Mouse (Mus musculus) right cerebral cortex, adult 2 months (tissue): ENCODE results near the gene Bcl9.
A peak's percentile ranks its signal among the peaks of the same experiment; 100 is the strongest.

Experiments
- DNase-seq, 2 experiments: peaks; one replicate each; pipeline ENCODE4 v3.0.0; 2021 to 2022; ENCODE audit warnings: low spot score in 2 of 2

The Bcl9 gene

DNA sequence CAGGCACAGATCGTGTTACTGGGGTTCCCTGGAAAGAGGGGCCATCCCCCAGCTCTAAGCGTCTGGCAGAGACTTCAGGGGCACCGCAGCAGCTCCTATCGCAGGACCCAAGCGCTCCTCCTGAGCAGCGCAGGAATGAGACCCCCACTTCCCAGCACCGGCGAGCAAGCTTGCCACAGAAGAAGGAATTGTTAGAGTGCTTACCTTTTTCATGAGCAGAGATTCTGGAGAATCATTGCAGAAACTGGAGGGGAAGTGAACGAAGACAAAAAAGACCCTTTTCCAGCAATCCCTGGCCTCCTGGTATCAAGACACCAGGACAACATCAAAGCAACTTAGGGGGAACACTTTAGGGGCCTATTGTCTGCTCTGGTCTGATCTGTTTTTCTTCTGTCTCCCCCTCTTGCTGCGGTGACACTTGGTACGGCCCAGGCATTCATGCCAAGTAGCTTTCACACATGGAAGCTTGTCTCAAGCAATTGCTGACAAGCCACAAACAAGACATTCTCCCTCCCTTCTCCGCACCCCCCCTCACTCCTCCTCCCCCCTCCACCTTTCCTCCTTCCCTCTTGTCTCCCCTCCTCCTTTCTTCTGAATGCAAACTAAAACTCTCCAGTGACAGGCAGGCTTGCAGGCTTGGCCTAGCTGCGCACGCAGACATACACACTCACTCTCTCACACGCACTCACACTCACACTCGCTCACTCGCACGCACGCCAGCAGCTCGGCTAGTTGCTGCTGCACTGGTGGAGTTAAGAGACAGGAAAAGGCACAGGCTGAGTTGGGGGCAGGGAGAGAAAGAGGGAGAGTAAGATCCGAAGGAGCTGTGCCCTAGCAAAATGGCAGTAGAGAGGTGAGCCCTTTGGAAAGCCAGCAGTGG lies at the start of gene Bcl9:
Gene Bcl9 (minus strand): TSS at position 365 of the 880 bp plus-strand sequence.
- peak; percentile 89 to 92 for DNase-seq

DNA sequence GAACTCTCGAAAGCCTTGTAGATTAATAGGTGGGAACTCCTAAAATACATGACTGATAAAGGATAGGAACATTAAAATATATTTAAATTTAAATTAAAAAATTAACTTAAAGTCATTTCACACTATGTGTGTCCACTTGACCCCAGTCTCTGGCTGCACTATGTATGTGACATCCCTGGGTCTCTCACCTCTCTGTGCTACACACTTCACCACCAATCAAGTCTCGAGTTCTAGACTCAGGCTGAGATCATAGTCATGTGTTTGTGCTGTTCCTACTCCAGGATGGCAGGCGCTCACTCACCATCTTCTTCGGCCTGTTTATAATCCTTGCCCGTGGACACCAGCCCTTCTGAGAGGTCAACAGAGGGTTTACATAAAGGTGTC lies 41.5 kb upstream of the Bcl9 start:
- no peak for DNase-seq

DNA sequence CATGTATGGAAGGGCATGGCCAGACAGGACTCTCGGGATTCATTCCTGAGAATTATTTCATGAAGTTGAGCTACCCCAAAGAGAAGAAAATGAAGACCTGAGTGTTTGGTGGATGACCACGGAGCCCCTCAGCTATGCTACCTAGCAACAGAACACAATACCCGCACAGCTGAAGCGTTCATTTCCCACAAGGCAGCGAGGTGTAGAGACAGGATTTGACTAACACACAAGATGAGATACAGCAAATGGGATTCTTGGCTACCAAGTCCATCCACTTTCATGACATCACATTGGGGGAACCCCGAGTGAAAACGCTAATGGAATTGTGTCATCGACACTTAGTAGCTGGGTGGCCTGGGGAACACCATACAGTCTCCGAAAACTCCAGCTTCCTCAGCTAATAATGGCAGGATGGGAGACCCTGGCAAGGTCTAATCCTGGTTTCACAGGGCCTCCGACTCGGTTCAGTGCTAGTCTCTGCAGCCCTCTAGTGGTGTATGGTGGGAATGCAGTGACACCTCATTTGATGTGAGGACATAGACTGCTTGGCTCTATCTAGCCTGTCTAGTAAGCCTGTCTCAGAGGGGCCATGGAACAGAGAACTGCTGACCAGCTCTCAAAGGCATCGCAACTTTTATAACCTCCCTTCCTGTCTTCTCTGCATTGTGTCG lies 40.9 kb upstream of the Bcl9 start:
- DNase-seq: peak; percentile 96 to 98

DNA sequence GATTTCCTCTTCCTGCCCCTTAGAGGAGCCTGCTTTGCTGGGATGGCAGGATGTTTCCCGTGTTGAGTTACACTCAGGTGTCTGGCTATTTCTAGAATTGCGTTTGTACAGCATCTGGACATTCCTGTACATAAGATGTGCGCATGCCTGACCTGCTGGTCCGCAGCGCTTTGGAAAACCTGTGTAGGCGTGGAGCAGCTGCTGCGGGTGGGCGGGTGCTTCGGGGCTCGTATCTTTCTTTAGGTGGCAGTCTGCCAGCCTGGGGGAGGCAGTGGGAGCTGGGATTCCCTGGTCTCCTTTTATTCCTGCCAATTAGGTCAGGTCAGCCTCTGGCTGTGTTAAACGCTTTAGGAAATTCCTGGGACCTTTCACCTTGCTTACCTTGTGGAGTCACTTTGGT lies 39.6 kb upstream of the Bcl9 start:
- DNase-seq: peak; percentile 70 to 71

DNA sequence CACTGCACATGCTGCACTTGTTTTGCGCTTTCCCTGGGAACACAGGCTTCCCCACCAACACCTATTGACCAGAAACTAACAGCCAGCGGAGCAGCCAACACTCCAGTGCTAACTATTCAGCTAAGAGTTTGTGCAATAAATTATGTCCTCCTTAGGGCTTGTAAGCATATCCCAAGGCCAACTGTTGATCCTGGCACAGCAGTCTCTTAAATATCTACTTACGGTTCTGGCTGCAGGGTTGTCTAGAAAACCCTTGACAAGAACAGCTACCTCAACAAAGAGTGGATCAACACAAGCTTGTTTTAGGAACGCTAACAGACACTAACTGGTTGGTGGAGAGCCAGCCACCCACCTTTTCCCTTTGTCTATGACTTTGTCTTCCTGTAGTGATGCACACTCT lies 38.6 kb upstream of the Bcl9 start:
- DNase-seq: no peak

DNA sequence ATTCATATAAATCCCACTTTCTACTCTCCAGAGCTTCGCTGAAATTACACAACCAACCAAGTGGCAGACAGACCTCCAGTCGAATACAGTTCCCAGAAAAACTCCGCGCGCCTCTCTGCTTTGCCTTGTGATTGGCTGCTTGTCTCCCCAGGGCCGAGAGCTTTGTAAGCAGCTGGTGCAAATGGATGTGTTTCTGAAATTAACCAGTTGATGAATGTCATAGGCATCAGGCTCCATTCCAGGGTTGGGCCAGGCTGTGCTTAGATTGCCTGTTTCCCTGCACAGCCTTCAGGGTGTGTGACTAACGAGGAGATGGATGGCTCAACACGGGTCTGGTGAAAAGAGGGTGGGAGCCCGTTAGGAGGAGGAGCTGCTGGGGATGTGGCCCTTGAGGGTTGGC lies 36.9 kb upstream of the Bcl9 start:
- no peak for DNase-seq

DNA sequence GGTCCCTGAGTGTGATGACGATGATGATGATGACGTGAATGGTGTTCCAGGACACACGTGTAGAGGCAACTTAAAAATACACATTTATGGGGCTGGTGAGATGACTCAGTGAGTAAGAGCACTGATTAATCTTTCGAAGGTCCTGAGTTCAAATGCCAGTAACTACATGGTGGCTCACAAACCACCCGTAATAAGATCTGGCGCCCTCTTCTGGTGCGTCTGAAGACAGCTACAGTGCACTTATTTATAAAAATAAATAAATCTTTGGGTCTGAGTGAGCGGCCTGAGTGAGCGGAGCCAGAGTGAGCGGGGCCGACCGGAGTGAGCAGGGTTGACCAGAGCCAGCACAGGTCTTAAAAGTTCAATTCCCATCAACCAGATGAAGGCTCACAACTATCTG lies 34.5 kb upstream of the Bcl9 start:
- peak in 1 of 2 experiments; percentile 29 for DNase-seq

DNA sequence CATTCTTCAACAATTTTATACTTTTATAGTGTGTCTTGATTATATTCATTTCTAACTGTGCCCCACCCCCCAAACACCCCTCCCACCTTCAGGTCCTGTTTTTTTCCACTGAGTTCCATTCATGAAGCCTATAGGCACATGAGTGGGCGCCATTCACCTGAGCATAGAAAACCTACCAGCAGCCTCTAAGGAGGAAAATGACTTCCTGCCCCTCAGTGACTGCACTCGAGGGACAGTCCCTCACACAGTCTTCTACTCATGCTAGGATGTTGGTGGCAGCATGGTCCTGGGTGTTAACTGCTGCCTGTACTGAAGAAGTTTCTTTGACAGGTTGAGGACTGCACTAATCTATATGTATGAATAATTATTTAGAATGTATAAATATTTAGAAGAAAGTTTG lies 30.1 kb upstream of the Bcl9 start:
- DNase-seq: no peak

DNA sequence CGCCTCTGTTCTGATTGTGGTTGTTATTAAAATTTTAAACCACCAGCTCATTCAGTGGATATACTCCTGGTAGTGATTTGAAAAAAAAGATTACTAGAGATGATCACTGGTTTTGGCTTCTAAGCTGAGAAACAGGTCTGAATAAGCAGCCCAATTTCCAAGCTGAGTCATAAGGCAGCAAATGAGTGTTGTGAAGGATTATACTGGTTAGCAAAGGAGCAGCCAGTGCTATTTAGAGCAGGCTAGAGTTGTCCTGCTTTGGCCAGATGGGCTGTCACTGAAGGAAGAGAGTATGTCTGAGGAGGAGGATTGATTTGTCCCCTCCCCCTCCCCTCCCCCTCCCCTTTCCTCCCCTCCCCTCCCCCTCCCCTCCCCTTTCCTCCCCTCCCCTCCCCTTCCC lies 29.6 kb upstream of the Bcl9 start:
- peak in 1 of 2 experiments; percentile 26 for DNase-seq

DNA sequence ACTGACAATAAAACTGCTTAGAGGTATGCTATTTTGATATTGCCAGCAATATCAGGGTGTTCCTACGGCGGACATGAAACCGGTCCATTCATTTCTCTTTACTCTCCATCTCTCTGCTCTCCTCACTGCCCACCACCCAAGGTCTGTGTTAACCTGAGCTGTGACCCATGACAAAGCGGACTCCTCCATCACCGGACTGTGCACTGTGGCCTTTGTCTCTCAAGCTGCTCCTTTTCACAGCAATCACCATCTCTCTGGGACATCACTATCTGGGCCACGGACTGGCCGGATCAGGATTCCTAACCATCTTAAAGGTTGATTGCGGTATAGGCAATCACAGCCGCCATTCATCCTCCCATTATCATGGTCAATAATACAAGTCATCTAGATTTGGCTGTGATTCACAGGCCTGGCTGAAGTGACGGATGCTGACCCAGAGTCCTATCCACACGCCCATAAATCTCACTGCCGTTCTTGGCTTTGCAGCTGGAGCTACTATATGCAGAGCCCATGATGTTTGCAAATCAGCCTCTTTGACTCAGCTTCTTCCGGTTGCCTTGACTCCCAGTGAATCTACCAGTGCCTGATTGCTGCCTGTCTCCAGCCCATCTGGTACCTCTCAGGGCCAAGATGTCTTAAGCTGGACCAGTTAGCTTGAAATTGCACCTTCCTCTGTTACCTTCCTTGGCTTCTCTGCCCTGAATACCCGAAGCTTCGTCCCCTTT lies 28.1 kb upstream of the Bcl9 start:
- DNase-seq: no peak

DNA sequence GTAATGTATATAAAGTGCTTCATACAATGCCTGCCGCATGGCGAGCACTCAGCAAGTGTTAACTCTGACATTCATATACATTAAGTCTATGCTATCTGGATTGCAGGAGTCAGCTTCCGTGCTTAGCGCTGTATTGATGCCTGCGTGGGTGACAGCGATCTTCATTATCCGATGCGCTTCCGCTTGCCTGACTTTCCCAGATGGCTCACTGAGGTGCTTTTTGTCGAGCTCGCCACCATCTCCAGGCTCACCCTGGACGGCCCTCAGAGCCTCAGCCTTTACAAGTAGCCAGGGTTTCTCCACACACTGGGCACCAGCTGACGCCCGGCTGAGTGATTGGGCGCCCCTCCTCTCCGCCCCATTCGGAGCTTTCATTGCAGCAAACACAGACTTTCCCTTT lies 26.3 kb upstream of the Bcl9 start:
- DNase-seq: peak in 1 of 2 experiments; percentile 48

DNA sequence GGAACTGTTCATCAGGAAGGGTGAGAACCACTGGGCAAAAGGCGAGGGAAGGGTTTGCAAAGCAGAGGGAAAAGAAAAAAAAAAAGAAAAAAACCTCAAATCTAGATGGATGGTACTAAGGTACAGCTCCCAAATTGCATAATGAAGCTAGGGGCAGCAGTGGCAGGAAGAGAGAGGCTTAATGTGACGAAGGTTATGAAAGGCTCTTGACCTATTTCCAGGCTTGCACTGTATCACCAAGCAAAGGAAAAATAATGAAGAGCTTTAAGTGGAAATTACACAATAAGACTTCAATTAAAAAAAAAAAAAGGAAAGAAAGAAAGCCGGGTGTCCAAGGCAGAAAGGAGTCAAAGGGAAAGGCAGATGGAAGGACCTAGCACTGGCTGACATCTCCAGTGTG lies 19.6 kb upstream of the Bcl9 start:
- DNase-seq: no peak

DNA sequence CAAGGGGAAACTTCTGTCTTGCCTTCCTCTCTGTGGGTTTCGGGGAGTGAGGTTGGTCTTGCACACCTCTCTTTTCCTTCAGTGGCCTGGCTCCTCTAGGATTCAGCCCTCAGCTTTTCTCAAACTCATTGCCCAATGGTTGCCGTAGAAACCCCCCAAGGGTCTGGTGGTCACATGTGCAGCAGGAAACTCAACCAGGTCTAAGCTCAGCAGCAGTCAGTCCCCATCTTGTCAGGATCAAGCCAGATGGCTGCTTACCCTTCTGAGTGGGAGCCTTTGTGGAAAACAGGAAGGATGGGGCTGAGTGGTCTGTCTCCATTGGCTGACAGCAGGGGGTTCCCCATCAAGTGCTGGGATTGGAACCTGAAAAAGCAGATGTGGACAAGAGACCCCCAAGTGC lies 15.7 kb upstream of the Bcl9 start:
- no peak for DNase-seq

DNA sequence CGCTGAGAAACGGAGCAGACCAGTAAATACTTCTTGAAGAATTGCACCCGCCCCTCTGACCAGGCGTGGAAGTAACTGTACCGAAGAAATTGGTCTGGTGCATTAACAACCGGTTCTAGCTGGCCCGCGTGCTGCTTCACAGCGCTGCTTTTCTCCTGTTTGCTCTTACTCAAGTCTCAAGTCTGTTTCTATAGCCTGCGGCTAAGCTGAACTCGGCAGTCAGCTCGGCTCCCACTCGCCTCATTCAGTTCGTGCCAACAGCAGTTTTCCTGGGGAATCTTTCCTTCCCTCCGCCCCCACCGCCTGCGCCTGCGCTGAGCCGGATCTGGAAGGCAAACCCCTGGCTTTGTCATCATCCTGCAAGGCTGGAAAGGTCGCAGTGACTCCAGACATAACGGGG lies 14.3 kb upstream of the Bcl9 start:
- peak; percentile 85 to 87 for DNase-seq

DNA sequence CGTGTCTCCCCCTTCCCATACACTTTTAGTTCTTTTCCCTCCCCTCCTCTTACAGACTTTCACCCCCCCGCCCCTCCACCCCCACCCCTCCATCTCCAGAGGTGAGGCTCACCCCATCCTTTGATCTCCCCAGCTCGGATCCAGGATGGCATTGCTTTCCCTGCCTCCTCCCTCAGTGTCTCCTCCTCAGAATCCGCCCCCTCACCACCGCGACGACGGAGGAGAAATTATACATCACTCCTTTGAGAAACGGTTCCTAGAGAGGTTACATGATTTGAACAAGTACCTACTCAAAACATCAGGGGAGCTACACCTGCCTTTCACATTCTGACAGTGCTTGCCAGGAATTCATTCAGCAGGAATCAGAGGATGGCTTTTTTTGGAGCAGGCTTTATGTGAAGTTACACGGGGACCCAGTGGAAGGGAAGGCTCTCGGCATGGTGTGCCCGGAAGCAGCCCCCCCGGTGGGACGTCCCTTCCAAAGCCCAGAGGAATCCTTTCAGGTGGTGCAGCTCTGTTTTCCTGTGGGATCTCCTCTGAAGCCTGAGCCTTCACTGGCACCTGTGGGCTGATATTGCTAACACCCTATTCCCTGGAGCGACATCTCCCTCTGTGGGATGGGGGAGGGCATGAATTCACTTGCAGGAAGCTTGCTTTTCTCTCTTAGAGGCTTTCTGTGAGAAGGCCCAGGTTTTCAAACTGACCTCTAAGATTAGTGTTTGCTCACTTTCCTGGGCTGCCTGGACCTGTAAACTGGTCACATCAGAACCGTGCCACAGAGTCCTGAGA lies 12.2 kb upstream of the Bcl9 start:
- peak in 1 of 2 experiments; percentile 28 for DNase-seq

DNA sequence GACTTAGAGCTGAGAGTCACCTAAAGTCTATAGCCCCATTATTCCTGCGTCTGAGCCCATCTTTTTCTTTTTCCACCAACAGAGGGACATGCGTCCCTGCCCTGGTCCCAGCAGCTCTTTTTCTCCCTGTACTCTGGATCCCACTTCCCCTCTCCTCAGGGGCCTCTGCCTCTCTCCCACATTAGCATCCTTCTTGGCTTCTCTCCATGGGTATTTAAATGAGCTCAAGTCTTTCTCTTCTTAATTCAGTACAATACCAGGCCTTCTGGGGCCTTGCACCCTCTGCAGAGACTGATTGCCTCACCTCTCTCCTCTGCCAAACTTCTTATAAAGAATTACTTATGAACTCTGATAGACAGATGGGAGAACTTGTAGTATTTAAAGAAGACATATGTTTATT lies 10.7 kb upstream of the Bcl9 start:
- DNase-seq: no peak

DNA sequence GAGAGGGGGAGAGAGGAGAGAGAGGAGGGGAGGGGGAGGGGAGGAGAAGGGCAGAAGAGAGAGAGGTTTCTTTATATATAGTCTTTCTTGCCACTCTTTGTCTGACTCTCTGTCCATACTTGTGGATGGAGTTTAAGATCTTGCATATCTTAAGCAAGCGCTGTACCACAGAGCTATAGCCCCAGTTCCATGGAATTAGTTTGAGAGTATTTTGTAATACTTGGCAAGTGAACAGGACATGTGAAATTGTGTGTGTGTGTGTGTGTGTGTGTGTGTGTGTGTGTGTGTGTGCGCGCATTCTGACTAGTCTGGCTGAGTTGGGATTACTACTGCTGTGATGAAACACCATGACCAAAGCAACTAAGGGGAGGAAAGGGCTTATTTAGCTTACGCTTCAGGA lies 8.2 kb upstream of the Bcl9 start:
- no peak for DNase-seq

DNA sequence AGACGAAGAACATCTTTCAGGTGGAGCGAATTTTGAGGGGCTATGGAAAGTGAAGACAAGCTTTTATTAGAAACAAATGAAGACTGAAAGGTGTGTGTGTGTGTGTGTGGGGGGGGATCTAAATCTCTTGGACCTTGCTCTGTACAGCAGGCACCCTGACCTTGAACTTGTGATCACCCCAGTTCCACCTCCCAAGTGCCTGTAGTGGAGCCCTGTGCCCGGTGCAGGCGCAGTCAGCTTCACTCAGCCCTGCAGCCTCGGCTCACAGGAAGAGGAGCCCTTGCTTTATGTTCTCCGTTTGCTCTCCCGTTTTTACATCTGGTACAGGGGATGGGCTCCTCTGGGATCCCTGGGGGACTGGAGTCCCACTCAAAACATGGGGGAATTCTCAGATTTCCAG lies 3.9 kb upstream of the Bcl9 start:
- no peak for DNase-seq

DNA sequence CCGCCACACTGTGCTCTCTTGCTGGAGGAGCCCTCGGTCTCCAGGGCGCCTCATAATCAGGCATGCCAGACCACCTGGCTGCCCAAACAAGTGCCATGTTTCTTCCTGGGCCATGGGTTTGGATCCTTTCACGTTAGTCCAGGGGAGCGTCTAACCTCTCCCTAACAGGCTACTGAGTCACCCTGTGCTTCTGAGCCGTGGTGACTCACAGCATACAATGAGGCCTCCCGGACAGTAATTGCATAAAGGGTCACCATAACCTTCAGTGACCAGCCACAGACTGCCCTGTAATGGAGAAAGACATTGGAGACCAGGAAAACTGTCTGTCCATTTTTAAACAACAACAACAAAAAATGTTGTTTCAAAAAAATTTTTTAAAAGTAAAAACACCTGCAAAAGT lies 2.7 kb upstream of the Bcl9 start:
- no peak for DNase-seq

DNA sequence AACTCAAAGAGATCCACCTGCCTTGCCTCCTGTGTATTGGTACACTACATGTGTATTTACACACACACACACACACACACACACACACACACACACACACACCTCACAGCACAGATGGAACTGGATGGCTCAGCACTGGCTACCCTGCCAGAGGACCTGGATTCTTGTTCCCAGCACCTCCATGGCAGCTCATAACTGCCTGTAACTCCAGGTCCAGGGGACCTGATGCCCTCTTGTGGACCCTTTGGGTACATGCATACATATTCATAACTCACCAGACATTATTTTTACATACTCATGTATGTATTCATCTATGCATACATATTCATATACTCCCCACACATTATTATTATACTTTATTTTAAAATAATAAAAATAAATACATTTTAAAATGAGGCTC lies 2.2 kb upstream of the Bcl9 start:
- no peak for DNase-seq

DNA sequence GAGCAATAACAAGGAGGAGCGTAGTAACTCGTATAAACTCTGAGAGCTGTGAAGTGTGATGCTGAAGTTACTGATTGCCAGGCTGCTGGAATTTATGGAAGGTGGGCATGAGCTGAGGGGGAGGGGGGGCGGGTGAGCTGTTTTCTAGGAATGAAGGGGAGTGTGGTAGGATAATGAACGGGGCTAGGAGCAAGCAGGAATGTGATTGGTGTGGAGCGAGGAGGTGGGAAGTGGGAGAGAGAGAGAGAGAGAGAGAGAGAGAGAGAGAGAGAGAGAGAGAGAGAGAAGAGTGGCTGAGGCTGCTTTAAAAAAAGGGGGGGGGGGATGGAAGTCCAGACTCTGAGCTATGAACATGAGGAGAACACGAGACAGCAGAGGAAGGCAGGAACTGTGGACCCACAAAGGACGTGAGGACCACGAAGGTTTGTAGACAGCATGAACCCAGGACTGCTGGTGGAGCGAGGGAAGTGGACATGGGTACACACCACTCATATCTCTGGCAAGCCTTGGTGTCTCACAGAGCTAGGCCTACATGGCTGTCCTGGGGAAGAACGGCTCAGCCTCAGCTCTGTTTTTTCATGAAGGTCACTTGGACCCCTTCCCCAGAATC lies 1.2 kb upstream of the Bcl9 start:
- DNase-seq: no peak
